ENCODE assay signal across 9 mouse cellular contexts in genomic region chr10:41293019-41293418, GRCm38 (mm10). TPM values are rescaled to one million over a fixed set of nuclear protein-coding genes. Genes with fewer than 3 reads are reported as not detected.
A peak's percentile ranks its signal among the peaks of the same experiment; 100 is the strongest.
DNase-seq lines count a peak whose midpoint lies in the region; ATAC-seq and TF ChIP-seq lines count a peak whose summit lies in the region.
"Had no signal": no experiment of that assay in that cellular context is flagged by ENCODE, and none has a peak within 500 bp of the region (broad histone marks: within the 10 kb centered on the region; RNA-seq: fewer than 3 reads in every experiment).

No protein-coding gene starts in this region.

- H3K4me2 ChIP-seq in heart, embryonic 14.5 days (ENCODE audit: low read length), result peak overlapping the region; percentile 63

- TF ChIP-seq POLR2A in lung, adult 2 months (IDR thresholded peaks at IDR 0.05; ENCODE audit: borderline replicate concordance, extremely low read depth, low read depth, low read length), result no peak

- peaks cover 23 to 39% of the 10 kb centered on the region in 2 experiments for H3K4me1 ChIP-seq in heart, embryonic 14.5 days (ENCODE audit: control insufficient read depth in 2 of 2, insufficient read depth in 2 of 2, low read length in 2 of 2)
- H3K4me1 ChIP-seq in lung, adult 2 months (ENCODE audit: control insufficient read depth, insufficient read depth, low read length), result peaks cover 8% of the 10 kb centered on the region

- H3K27ac ChIP-seq in heart, embryonic 14.5 days (replicated peaks in 1 of 2; ENCODE audit: control insufficient read depth in 1 of 2, insufficient read depth in 1 of 2, low read depth in 2 of 2, low read length in 2 of 2), result peak overlapping the region; percentile 79 to 98

- no peaks in the 10 kb centered on the region for H3K9me3 ChIP-seq in heart, embryonic 14.5 days (ENCODE audit: control insufficient read depth, low read length)

- H3K9ac ChIP-seq in heart, embryonic 14.5 days (ENCODE audit: low read length), result peak overlapping the region; percentile 61

- intact Hi-C loops in gastrocnemius, postnatal 14 days (cut with DNase I; ENCODE audit: low total_unique reads), result no loop called here

- no peaks in the 10 kb centered on the region for H3K27me3 ChIP-seq in heart, embryonic 14.5 days (ENCODE audit: control insufficient read depth, insufficient read depth, low read length)

- WGBS in heart, embryonic 14.5 days, result 2% methylated on average over 7 of the region's 7 CpGs
- 13% methylated on average over 7 of the region's 7 CpGs for WGBS in lung, adult 2 months

- peak; percentile 86 for ATAC-seq in heart, embryonic 14.5 days (ENCODE audit: insufficient number of reproducible peaks, insufficient read depth, low FRiP score, low read depth)

- peak; percentile 48 for DNase-seq in ES-CJ7 (ENCODE audit: low read depth, low spot score)
- peak; percentile 88 for DNase-seq in embryo, embryonic 10 days (ENCODE audit: low spot score)
- DNase-seq in lung, adult 2 months, result no peak
- no peak for DNase-seq in c-Kit-positive CD71-positive TER-119-positive erythroid progenitor cells, embryonic 14.5 days (ENCODE audit: low spot score)
- DNase-seq in adrenal gland, adult (ENCODE audit: inconsistent age in 2 of 2, low spot score in 1 of 2), result no peak
- no peak for DNase-seq in gastrocnemius, postnatal 14 days
- DNase-seq in gastrocnemius, postnatal 4 days (ENCODE audit: low spot score in 2 of 2), result no peak

- TF ChIP-seq CTCF in lung, adult 2 months (IDR thresholded peaks at IDR 0.05; ENCODE audit: insufficient read depth, low read length), result no peak

- no peaks in the 10 kb centered on the region for H3K36me3 ChIP-seq in heart, embryonic 14.5 days (ENCODE audit: control insufficient read depth, insufficient read depth, low read length)

- peak overlapping the region in 1 of 2 experiments; percentile 22; a peak in 2 of 4 replicates for H3K4me3 ChIP-seq in heart, embryonic 14.5 days (ENCODE audit: control insufficient read depth in 1 of 2, insufficient read depth in 1 of 2, low read depth in 1 of 2, low read length in 2 of 2)
- H3K4me3 ChIP-seq in lung, adult 2 months (replicated peaks; ENCODE audit: extremely low read depth, low read depth, low read length), result peak overlapping the region; percentile 19

RNA-seq across cellular contexts. Expression of gene Fig4, which starts 10.0 kb away (rescaled TPM):
- 57.2 and 64.9 TPM in 2 replicates for polyA plus RNA-seq in heart, embryonic 14.5 days (2014; fragmentation: Nextera tagmentation; extraction: Ambion mirVana)
- 10.8 and 13.6 TPM in 2 replicates for polyA plus RNA-seq in lung, adult 2 months (2012; rRNA removed)
- total RNA-seq in gastrocnemius, postnatal 14 days (2021), result 1 to 10 TPM; 6.0 to 7.0 TPM
- 10 to 100 TPM in 1 of 2 experiments, 1 to 10 TPM in 1; 9.5 to 10.1 TPM for total RNA-seq in gastrocnemius, postnatal 4 days (2021)

RNA-seq across cellular contexts. Expression of gene Ak9, which starts 10.8 kb away (rescaled TPM):
- polyA plus RNA-seq in heart, embryonic 14.5 days (2014; fragmentation: Nextera tagmentation; extraction: Ambion mirVana), result 0.18 and 0.19 TPM in 2 replicates
- polyA plus RNA-seq in lung, adult 2 months (2012; rRNA removed), result 0.38 and 0.56 TPM in 2 replicates
- total RNA-seq in gastrocnemius, postnatal 14 days (2021), result not detected
- not detected for total RNA-seq in gastrocnemius, postnatal 4 days (2021)
- total RNA-seq: liver, adult 2 months had no signal
- polyA plus RNA-seq: liver, adult 2 months had no signal

Comparison
In these comparisons a context has a peak if more than half of its experiments do, and no peak if none do; other contexts are left out.
1. DNase-seq: peak in ES-CJ7 (single experiment) and embryo, embryonic 10 days (single experiment); none in lung, adult 2 months (single experiment), c-Kit-positive CD71-positive TER-119-positive erythroid progenitor cells, embryonic 14.5 days (single experiment), adrenal gland, adult (0 of 2), gastrocnemius, postnatal 14 days (single experiment) and gastrocnemius, postnatal 4 days (0 of 2).